Mouse (Mus musculus) cerebellum, adult 11 months (tissue): ENCODE data around the gene Myoc.

Source experiments
- DNase-seq: peaks from one replicate; pipeline ENCODE4 v3.0.0; 2022

The Myoc gene

DNA sequence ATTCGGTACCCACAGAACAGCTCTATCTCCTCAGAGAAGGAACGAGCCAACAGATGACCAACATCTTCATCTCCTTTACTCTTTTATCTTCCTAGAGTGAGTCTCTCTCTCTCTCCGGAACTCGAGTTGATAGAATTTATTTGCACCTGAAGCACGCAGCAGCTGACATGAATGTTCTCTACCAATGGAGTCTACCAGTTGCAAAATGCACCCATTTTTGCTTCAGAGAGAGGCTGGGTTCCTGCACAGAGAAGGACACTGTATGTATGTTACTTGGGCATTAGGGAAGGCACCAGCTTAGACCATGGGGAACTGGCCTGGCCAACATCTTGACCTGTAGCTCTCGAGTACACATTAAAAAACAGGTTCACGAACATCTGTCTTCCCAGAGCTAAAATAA, 19.2 kb downstream of the Myoc start, which contains the start of gene Myocos:
Myocos (minus strand) TSS at position 101 of the 400 bp plus-strand sequence.
- DNase-seq: no peak

DNA sequence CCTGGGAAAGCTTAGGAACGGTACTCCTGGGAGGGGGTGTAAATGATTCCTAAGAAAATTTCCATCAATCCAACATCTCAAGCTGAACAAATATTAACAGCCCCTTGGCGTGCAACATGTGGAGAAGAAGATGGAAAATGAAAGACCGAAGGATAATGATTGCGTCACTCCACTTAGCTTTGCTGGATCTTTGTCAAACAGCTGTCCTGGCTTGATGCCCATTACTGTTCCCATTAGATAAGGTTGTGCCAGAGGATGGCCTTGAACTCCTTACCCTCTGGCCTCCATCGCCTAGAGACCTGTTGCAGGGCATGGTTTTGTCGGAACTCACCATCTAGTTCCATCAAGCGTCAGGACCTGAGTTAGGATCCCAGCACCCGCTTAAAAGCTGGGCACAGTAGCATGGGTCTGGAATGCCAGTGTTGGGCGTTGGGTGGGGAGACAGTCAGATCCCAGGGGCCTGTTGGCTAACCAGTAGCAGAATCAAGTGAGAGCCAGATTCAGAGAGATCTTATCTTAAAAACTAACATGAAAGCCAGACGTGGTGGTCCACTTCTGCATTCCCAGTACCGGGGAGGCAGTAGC, 21.4 kb downstream of the Myoc start:
- DNase-seq: no peak

DNA sequence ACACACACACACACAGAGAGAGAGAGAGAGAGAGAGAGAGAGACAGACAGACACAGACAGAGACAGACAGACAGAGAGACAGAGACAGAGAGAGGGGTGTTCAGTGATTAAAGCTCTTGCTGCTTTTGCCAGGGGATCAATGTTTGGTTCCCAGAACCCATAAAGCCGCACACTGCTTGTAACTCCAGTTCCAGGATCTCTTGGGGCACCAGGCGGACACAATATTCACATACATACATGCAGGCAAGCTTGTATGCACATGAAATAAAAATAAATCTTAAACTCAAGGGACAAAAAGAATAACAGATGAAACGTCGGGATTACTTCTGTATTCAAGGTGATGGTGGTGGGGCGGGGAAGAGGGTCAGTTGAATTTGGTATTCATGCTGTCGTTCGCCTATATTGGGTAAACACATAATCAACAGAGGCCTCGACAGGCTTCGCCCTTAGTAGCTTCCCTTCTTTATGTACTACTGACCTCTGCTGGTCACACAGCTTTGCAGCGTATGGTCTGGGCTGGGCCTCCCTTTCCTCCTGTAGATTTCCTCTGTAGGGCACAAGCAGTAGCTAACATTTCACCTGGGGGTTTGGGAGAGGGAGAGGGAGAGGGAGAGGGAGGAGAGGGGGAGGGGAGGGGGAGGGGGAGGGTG, 26.0 kb downstream of the Myoc start:
- DNase-seq: peak; percentile 60

DNA sequence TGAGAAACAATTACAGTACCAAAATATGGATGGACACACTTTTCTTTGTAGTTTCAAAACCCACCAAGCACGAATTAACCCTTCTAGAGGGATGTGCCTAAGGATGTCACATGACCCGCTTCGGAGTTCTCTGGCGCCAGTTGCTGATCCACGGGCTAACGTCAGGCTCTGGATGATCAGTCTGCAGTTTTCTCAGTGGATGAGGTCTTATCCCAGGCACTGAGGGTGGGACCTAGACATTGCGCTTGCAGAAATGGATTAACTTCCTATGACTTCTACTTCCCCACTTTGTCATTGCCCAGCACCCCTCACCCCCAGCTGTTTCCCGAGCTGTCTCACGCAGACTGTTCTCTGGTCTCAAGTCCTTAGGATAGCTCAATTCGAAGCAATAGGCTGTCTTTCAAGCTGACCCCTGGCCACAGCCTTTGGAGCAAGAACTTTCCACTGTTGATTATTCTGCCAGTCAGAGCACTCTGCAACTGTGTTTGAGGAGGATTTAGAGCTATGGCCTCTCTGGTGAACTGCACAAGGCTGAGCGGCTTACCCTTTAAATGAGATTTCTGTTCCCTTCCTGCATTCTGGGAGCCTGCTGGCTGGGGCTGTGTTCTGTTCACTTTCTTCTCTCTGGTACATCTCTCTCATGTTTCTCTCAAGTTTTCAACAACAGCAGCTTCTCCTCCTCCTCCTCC, 26.7 kb downstream of the Myoc start:
- no peak for DNase-seq

DNA sequence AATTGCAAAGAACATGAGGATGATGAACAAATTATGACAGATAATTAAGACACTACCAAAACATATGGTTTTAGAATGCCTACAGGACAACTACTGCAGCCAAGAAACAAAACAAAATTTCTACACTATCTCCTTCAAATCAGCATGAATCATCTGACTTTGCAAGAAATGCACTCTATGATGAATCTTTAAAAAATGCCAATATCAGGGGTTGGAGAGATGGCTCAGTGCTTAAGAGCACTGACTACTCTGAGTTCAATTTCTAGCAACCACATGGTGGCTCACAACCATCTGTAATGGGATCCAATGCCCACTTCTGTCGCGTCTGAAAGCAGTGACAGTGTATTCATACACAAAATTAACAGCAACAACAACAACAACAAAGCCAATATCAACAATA, 54.8 kb downstream of the Myoc start:
- DNase-seq: no peak

DNA sequence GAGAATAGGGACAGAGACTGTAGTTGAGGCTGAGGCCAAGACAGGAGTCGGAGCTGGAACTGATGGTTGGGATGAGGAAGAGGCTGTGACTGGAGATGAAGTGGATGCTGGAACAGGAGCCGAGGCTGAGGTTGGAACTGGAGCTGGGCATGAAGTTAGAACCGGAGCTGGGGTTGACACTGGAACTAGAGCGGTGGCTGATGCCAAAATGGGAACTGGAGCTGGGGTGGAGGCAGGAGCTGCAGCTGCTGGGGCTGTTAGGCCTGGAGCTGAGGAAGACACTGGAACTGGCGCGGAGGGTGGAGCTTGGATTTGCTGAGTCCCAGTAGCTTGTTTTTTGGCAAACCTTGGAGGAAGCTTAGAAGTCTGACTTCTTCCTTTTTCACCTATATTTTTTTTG, 58.9 kb downstream of the Myoc start:
- DNase-seq: no peak
